Mouse (Mus musculus): ENCODE results near the gene Dram1. TPM values are rescaled to one million over a fixed set of nuclear protein-coding genes. Genes with fewer than 3 reads are reported as not detected.

Gene Dram1
- polyA plus RNA-seq, 1 experiment from 2014 or later = 0.62 TPM

DNA sequence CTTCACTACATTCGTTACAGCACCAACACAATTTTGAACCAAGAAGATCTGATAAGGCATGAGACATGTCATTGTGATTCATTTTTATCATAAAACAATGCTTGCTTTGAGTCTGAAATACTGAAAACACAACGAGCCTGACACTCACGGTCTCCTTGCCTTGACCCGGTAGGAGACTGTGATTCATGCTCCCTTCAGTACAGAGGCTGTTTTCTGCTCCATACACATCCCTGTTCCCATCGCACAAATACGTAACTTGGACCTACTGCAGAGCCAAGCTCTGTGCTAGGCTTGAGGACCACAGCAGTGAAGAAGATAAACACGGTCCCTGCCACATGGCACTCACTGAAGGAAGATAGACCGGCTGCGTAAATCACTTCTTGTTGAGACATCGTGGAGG lies 90.8 kb downstream of the Dram1 start:
- WGBS = 91% methylated on average over 10 of the region's 10 CpGs
- H3K4me1 ChIP-seq (ENCODE audit: control insufficient read depth, insufficient read depth, low read length) = no peaks in the 10 kb centered on the region

DNA sequence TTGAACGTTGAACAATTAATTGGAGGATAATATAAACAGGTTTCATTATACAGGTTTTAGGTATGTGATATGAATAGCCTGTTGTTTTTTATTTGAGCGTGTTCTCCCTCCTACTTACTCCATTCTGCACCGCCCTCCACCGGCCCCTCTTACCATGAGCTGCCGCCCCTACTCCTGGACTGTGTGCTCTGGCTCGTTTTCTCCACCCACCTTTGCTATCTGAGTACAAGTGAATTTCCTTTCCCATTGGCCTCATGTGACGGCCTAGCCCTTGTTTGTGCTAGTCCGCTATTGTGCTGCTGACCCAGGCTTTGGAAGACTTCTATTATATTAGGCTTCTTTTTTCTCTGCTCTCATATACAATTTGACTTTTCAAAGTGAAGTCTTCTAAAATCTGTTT lies 91.6 kb downstream of the Dram1 start:
- 81% methylated on average over 8 of the region's 8 CpGs for WGBS
- Histone ChIP-seq H3K27ac (replicated peaks; ENCODE audit: low read depth, low read length) (no peak overlapping the region), H3K36me3 (replicated peaks; ENCODE audit: control insufficient read depth, insufficient read depth, low read depth, low read length) (no peaks in the 10 kb centered on the region), H3K4me2 (ENCODE audit: low read depth, low read length) (no peak overlapping the region), H3K9me3 (replicated peaks; ENCODE audit: control insufficient read depth, low read length) (no peaks in the 10 kb centered on the region), H3K27me3 (ENCODE audit: control insufficient read depth, insufficient read depth, low read length) (no peaks in the 10 kb centered on the region), H3K4me3 (ENCODE audit: low read depth, low read length) (no peak overlapping the region), H3K4me1 (ENCODE audit: control insufficient read depth, insufficient read depth, low read length) (no peaks in the 10 kb centered on the region), H3K9ac (replicated peaks; ENCODE audit: low read length) (no peak overlapping the region)
- DNase-seq (ENCODE audit: low spot score) (no peak), ATAC-seq (replicated peaks; ENCODE audit: insufficient number of reproducible peaks, low FRiP score, low TSS enrichment, low read depth) (no peak; the same call in 1 of the 2 replicates)

More for the DNA sequence above, 90.8 kb downstream of the Dram1 start:
- ATAC-seq (replicated peaks; ENCODE audit: insufficient number of reproducible peaks, low FRiP score, low TSS enrichment, low read depth) = no peak
- Histone ChIP-seq H3K4me2 (ENCODE audit: low read depth, low read length) (no peak overlapping the region), H3K9me3 (replicated peaks; ENCODE audit: control insufficient read depth, low read length) (no peaks in the 10 kb centered on the region), H3K36me3 (replicated peaks; ENCODE audit: control insufficient read depth, insufficient read depth, low read depth, low read length) (no peaks in the 10 kb centered on the region), H3K27me3 (ENCODE audit: control insufficient read depth, insufficient read depth, low read length) (no peaks in the 10 kb centered on the region), H3K4me3 (ENCODE audit: low read depth, low read length) (no peak overlapping the region), H3K27ac (replicated peaks; ENCODE audit: low read depth, low read length) (no peak overlapping the region), H3K9ac (replicated peaks; ENCODE audit: low read length) (no peak overlapping the region)
- DNase-seq (ENCODE audit: low spot score) = no peak

- H3K27me3 ChIP-seq (ENCODE audit: control insufficient read depth, insufficient read depth, low read length) = no peaks in the 10 kb centered on the region
- H3K27ac ChIP-seq (replicated peaks; ENCODE audit: low read depth, low read length) = no peak overlapping the region
- H3K4me3 ChIP-seq (ENCODE audit: low read depth, low read length) = no peak overlapping the region
- no peaks in the 10 kb centered on the region for H3K36me3 ChIP-seq (replicated peaks; ENCODE audit: control insufficient read depth, insufficient read depth, low read depth, low read length)
- ATAC-seq (replicated peaks; ENCODE audit: insufficient number of reproducible peaks, low FRiP score, low TSS enrichment, low read depth) (no peak), DNase-seq (ENCODE audit: low spot score) (no peak)
- no peak overlapping the region for H3K4me2 ChIP-seq (ENCODE audit: low read depth, low read length)
- WGBS = 88% methylated on average over 4 of the region's 4 CpGs
- H3K9ac ChIP-seq (replicated peaks; ENCODE audit: low read length) = no peak overlapping the region
- no peaks in the 10 kb centered on the region for H3K9me3 ChIP-seq (replicated peaks; ENCODE audit: control insufficient read depth, low read length)
- no peaks in the 10 kb centered on the region for H3K4me1 ChIP-seq (ENCODE audit: control insufficient read depth, insufficient read depth, low read length)
Measured at GRCm38 (mm10) chr10:88284343-88284990, 94.4 kb downstream of the Dram1 start.

DNA sequence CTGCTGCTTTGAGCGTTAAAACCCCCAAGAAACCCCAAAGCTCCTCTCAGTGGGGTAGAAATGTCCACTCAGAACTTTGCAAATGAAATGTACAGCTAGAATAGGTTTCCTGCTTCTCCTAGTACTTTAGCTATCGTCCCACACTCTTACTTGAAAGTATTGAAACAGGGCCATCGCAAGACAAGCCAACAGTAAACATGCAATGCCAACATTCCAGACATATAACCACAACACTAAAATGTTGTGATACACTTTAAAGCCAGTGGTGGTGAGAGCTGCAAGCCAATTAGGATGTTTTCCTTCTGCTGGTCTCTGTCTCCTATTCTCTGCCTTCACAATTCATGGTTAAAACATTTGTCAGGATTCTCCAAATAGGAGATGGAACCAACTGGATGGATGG lies 97.2 kb downstream of the Dram1 start:
- Histone ChIP-seq H3K9me3 (replicated peaks; ENCODE audit: control insufficient read depth, low read length) (no peaks in the 10 kb centered on the region), H3K4me3 (ENCODE audit: low read depth, low read length) (no peak overlapping the region), H3K27me3 (ENCODE audit: control insufficient read depth, insufficient read depth, low read length) (no peaks in the 10 kb centered on the region), H3K27ac (replicated peaks; ENCODE audit: low read depth, low read length) (no peak overlapping the region), H3K9ac (replicated peaks; ENCODE audit: low read length) (no peak overlapping the region), H3K4me2 (ENCODE audit: low read depth, low read length) (no peak overlapping the region), H3K4me1 (ENCODE audit: control insufficient read depth, insufficient read depth, low read length) (no peaks in the 10 kb centered on the region), H3K36me3 (replicated peaks; ENCODE audit: control insufficient read depth, insufficient read depth, low read depth, low read length) (no peaks in the 10 kb centered on the region)
- 88% methylated on average over 3 of the region's 3 CpGs for WGBS
- no peak for DNase-seq (ENCODE audit: low spot score)
- no peak for ATAC-seq (replicated peaks; ENCODE audit: insufficient number of reproducible peaks, low FRiP score, low TSS enrichment, low read depth)

- Histone ChIP-seq H3K36me3 (replicated peaks; ENCODE audit: control insufficient read depth, insufficient read depth, low read depth, low read length) (no peaks in the 10 kb centered on the region), H3K9me3 (replicated peaks; ENCODE audit: control insufficient read depth, low read length) (no peaks in the 10 kb centered on the region), H3K27me3 (ENCODE audit: control insufficient read depth, insufficient read depth, low read length) (no peaks in the 10 kb centered on the region), H3K9ac (replicated peaks; ENCODE audit: low read length) (no peak overlapping the region), H3K4me1 (ENCODE audit: control insufficient read depth, insufficient read depth, low read length) (no peaks in the 10 kb centered on the region), H3K27ac (replicated peaks; ENCODE audit: low read depth, low read length) (no peak overlapping the region), H3K4me2 (ENCODE audit: low read depth, low read length) (no peak overlapping the region), H3K4me3 (ENCODE audit: low read depth, low read length) (no peak overlapping the region)
- DNase-seq (ENCODE audit: low spot score) (no peak), ATAC-seq (replicated peaks; ENCODE audit: insufficient number of reproducible peaks, low FRiP score, low TSS enrichment, low read depth) (no peak)
- 77% methylated on average over 5 of the region's 5 CpGs for WGBS
Measured at GRCm38 (mm10) chr10:88274045-88274444, 104.8 kb downstream of the Dram1 start.

Other genes with a start within 250 kb of the Dram1 start
- 18.0 and 18.9 TPM in 2 replicates for gene Parpbp, start 232.1 kb downstream of the Dram1 start, polyA plus RNA-seq (2014; fragmentation: Nextera tagmentation; extraction: Ambion mirVana)
- gene Nup37, start 232.1 kb downstream of the Dram1 start, polyA plus RNA-seq (2014; fragmentation: Nextera tagmentation; extraction: Ambion mirVana) = 115 and 118 TPM in 2 replicates
- 51.1 and 53.4 TPM in 2 replicates for gene Washc3, start 178.0 kb downstream of the Dram1 start, polyA plus RNA-seq (2014; fragmentation: Nextera tagmentation; extraction: Ambion mirVana)
- gene Gnptab, start 52 bp upstream of the Dram1 start, polyA plus RNA-seq (2014; fragmentation: Nextera tagmentation; extraction: Ambion mirVana) = 6.2 and 7.6 TPM in 2 replicates
- gene Sycp3, start 80.5 kb upstream of the Dram1 start, polyA plus RNA-seq (2014; fragmentation: Nextera tagmentation; extraction: Ambion mirVana) = 0.43 TPM in 1 of 2 replicates, not detected in the other
- 20.8 and 27.9 TPM in 2 replicates for gene Chpt1, start 125.0 kb upstream of the Dram1 start, polyA plus RNA-seq (2014; fragmentation: Nextera tagmentation; extraction: Ambion mirVana)
- gene Mybpc1, start 226.1 kb upstream of the Dram1 start, polyA plus RNA-seq (2014; fragmentation: Nextera tagmentation; extraction: Ambion mirVana) = 2.7 and 5.3 TPM in 2 replicates

Data from embryonic facial prominence, embryonic 11.5 days (tissue).